Mouse (Mus musculus) olfactory bulb, adult 2 months (tissue): Measurements from ENCODE around the gene Arih2.

Experiments
- CTCF ChIP-seq: fragments of 200-500 bp; IDR thresholded peaks from 2 replicates; pipeline ENCODE4 v1.5.1; 2012; ENCODE audit warnings: low read depth, mild to moderate bottlenecking, low read length, moderate library complexity; ENCODE audit not compliant: insufficient read depth
- POLR2A ChIP-seq: fragments of 200-500 bp; IDR thresholded peaks from 2 replicates; pipeline ENCODE4 v1.6.1; 2012; ENCODE audit warnings: mild to moderate bottlenecking, low read depth, low read length, moderate library complexity; ENCODE audit not compliant: insufficient read depth

DNA sequence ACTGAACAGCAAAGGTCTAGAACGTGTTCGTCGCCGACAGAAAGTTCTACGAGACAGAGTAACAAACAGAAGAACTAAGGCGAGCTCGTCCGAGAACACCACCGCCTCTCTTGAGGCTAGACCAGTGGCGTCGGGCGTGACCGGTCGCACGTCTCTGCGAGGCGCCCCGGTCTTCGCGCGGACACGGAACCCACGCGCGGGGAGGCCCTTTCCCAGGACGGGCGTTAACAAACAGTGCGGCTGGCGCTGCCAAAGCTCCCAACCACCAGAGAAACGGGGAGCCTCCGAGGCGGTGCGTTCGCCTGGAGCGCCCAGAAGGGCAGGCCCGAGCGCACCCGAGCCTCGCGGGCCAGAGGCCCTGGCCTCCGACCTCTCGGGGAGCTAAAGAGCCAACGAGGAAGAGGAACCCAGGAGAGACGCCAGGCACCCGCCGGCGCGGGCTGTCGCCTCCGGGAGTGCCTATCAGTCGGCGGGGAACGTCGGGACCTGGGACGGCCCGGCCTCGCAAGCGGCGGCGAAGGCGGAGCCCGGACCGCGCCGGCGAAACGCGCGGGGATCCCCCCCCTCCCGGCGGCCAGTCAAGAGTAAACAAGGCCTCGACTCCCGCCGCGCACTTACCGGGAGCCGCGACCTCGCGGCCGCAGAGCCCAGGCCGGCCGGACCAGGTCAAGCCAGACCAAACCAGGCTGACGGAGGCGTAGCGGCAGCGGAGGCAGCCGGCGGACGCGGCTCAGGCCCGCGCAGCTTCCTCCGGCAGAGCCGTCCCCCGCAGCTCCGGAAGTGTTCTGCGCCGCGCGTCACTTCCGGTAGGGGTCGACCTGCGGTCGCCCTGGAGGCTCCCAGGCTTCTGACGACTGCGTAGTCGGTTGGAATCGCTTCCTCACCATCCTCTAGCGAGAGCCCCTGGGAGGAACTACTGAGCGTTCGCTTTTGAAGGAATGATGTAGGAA lies at the start of gene Arih2:
- TF ChIP-seq POLR2A = peak; percentile 89
- TF ChIP-seq CTCF = no peak
